Mouse (Mus musculus) CH12.LX (cell line): Measurements from ENCODE around the gene Foxred1.

Experiments used
- CTCF ChIP-seq, 2 experiments: IDR thresholded peaks in 1 of 2; conservative IDR thresholded peaks in 1 of 2; 2 replicates each; pipeline ENCODE4 v1.5.1; 2011 to 2012; ENCODE audit warnings: low read depth in 2 of 2, low read length in 2 of 2, improper control_type of control experiment in 1 of 2, inconsistent platforms in 1 of 2, mild to moderate bottlenecking in 1 of 2, moderate library complexity in 1 of 2
- ETS1 ChIP-seq: conservative IDR thresholded peaks from 2 replicates; pipeline ENCODE4 v1.6.1; 2012; ENCODE audit warnings: low read depth, mild to moderate bottlenecking, inconsistent platforms, low read length, improper control_type of control experiment, moderate library complexity
- KAT2A ChIP-seq: IDR thresholded peaks from 2 replicates; pipeline ENCODE4 v1.6.1; 2012; ENCODE audit warnings: low read length, improper control_type of control experiment, inconsistent platforms; ENCODE audit not compliant: insufficient replicate concordance
- POLR2A ChIP-seq: IDR thresholded peaks from 2 replicates; pipeline ENCODE4 v1.6.1; 2011; ENCODE audit warnings: low read depth, mild to moderate bottlenecking, improper control_type of control experiment, low read length
- POLR2AphosphoS2 ChIP-seq: IDR thresholded peaks from 2 replicates; pipeline ENCODE4 v1.6.1; 2011; ENCODE audit warnings: low read depth, low read length, improper control_type of control experiment
- SMC3 ChIP-seq: IDR thresholded peaks from 2 replicates; pipeline ENCODE4 v1.6.1; 2011; ENCODE audit warnings: low read depth, low read length, improper control_type of control experiment
- TCF12 ChIP-seq: IDR thresholded peaks from 2 replicates; pipeline ENCODE4 v1.6.1; 2014; ENCODE audit warnings: low read depth, mild to moderate bottlenecking, inconsistent platforms, low read length, improper control_type of control experiment
- UBTF ChIP-seq: IDR thresholded peaks from 2 replicates; pipeline ENCODE4 v1.6.1; 2012; ENCODE audit warnings: low read depth, mild to moderate bottlenecking, inconsistent platforms, low read length, improper control_type of control experiment, moderate library complexity
- ZC3H11A ChIP-seq: IDR thresholded peaks from 2 replicates; pipeline ENCODE4 v1.6.1; 2012; ENCODE audit warnings: low read depth, mild to moderate bottlenecking, inconsistent platforms, low read length, improper control_type of control experiment

DNA sequence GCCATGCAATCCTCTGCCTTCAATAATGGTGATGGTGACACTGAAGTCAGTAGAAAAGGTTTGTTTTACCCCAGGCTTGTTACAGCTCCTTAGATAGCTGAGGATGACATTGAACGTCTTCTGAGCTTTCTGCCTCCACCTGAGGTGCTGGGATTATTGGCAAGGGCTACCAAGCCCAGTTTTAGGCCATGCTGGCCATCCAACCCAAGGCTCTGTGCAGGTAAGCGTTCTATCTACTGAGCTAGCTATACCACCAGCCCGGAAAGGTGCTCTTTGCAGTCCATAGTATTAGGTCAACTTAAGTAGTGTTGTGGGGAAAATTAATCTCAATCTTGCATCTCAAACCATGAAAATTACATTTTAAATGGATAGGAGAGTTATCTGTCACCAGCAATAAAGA is 13.2 kb downstream of the Foxred1 start:
- TF ChIP-seq CTCF (conservative IDR thresholded peaks at IDR 0.05 in 1 of 2, IDR thresholded peaks at IDR 0.05 in 1 of 2; ENCODE audit: low read depth in 2 of 2, low read length in 2 of 2) = no peak
- no peak for TF ChIP-seq POLR2AphosphoS2
- TF ChIP-seq TCF12 = no peak
- TF ChIP-seq ZC3H11A = no peak
- no peak for TF ChIP-seq KAT2A
- TF ChIP-seq UBTF = no peak
- no peak for TF ChIP-seq SMC3
- no peak for TF ChIP-seq ETS1
- no peak for TF ChIP-seq POLR2A
